Mouse (Mus musculus): Measurements from ENCODE around the gene Il1rl2.

Gene Il1rl2

DNA sequence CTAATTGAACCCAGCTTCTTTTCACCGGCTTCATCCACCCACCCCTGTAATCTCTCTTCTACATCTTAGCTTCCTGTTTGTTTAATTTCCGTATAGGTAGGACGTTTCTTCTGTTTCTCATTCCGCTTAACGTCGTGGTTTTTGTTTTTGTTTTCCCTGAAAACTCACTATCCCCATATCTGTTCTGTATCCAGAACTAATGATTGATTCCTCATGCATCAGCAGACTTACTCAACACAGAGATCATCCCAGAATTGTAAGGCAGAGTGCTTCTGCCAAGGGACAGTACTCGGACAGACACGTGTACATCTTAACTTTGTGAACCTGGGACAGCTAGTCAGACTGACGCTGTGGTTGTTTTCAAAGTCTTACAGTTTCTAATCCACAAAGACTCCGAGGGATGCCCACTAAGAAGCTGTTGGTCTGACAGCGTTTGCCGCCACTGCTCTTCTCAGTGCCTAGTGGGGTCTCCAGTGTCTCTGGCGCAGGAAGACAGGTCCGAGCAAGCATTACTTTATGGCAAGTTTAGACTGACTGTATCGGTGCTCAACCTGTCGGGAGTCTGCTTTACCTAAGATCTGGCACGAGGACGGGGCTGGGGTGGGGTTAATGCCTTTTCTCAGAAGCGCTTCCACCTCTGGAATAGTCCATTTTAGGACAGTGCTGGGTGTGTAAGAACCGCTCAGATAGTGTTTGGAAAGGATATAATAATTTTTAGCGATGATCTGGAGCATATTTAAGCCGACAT, 719 bp downstream of the Il1rl2 start:
- DNase-seq (ENCODE audit: low spot score in 2 of 2), result peak in 1 of 2 experiments; percentile 26

DNA sequence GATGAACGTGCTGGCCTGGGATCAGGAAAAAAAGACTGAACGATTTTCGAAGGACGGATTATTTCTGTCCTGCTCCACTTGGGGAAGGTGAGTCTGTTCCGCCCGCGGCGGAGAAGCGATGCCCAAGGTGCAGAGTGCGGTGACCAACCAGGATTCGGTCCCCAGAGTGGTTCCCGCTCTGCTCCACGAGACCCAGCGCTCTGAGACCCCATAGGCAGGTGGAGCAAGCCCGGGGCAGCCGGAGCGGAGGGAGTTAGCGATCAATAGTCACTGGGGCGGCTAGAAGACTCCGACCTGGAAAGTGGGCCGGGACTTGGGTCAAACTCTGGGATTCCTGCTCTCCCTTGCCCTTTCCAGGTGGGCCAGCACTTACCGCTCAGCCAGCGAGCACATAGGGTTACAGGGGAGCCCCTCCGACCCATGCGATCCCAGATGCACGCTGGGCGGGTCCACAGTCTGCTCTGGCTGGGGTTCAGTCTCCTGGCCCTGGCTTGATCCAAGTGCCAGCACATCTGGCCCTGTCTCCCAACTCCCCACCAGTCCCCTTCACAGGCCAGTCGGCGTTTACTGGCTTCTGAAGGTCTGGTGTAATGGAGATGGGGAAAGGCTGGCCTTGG, 1.4 kb downstream of the Il1rl2 start:
- no peak for DNase-seq (ENCODE audit: low spot score in 2 of 2)

DNA sequence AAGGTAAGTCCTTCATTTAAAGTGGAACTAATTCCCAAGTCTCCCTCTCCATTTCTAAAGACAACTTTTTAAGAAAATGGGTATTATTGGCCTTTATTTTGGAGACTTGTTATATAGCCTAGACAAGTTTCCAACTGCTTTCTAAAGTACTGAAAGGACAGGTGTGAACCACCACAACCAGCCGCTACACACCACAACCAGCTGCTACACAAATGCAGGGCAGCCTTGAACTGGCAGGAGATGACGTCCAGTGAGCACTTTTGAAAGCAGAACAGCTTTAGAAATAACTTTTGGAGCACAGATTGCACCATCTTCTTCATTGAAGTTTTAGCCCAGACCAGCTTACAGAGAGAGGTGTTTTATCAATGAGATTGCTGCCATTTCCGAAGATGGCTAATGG, 3.2 kb downstream of the Il1rl2 start:
- no peak for DNase-seq (ENCODE audit: low spot score in 2 of 2)

DNA sequence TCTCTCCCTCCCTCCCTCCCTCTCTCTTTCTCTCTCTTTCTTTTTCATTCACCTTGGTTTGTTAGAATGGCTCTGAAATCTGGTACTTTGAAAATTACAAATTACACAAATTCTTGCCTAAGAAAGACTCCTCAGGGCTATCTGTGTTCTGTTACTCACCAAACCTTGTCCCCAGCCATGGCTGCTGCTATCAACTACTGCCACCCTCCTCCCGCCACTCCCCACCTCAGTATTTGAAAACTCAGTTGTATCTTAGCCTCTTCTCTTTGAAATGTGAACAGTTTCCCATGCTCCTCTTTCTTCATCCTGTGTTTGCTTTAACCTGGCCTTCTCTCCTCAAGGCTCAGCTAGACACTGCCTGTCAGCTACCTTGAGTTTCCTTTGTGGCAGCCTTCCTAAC, 5.1 kb downstream of the Il1rl2 start:
- no peak for DNase-seq (ENCODE audit: low spot score in 2 of 2)

DNA sequence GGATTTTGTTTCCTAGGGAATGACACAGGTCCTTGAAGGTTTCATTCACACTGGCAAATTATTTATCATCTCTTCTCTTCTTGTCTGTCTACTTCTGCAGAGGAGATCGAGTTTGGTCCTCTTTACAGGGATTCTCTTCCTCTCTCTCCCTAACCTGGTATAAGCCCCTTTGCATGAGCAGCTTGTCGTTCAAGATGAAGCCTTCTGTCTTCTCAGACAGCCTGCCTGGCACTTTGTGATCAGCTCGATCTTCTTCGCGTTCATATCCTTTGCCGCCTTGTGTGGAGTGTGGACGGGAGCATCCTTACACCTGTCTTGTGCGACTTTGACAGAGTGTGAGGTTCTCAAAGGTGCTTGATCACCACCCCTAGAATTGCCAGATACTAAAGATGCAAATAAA, 5.8 kb downstream of the Il1rl2 start:
- no peak for DNase-seq (ENCODE audit: low spot score in 2 of 2)

DNA sequence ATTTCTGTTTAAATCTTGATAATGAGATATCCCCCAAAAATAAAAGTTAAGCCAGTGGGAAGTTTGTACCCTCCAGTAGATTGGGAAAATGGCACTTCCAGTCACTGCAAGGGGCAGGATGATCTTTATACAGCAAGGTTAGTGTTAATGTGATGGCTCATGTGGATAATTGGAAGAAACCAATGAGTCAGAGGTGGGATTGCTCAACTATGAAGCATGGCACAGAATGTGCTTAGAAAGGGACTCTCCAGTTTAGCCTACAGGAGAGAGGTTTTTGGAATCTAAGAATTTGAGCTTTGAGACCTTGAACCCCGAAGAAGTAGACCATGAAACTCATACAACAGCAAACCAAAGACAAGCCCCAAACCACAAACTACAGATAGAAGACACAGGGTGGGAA, 14.9 kb downstream of the Il1rl2 start:
- no peak for DNase-seq (ENCODE audit: low spot score in 2 of 2)

DNA sequence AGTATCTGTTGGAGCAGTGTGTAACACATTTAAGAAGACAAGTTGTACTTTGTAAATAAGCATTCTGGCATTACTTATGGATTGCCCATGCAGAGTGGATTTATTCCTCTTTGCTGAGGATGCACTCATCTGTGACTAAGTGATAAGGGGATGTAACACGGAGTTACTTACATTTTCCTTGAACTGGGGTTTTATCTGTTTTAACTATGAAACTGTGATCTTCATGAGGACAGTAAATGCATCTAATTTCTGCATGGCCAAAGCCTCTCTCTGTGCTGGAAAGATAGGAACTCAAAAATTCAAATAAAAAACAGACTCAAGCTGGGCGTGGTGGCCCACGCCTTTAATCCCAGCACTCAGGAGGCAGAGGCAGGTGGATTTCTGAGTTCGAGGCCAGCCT, 15.7 kb downstream of the Il1rl2 start:
- no peak for DNase-seq (ENCODE audit: low spot score in 2 of 2)

DNA sequence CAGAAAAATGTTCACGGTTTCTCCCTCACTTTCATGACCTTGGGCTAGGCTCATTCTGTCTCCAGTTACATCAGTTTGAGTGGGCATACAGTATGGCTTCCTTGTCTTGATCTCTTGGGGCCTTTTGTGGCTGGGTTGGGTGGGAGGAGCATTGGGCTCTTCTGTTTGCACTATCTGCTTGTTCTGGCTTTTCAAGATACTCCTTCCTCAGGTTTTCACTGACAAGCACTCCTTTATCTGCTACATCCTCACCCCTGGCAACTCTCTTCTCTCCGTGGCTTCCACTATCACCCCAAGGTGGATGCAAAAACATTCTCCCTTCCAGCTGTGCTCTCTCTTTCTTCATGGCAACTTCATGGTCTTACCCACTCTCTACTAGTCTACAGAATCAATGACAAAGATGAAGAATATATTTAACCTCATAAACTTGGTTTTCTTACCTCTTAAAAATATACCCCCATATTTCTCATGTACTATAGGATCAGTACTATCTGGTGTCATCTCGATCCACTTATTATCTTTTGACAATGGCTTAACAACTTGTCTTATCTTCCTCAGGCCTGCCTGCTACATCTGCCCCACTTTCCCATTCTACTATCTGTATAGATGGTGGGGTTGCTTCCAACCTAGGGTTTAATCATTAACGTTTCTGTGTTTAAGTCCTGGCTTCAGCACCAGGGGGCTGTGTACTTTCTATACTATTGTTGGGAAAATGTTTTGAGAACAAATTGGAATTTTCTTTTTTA, 27.9 kb downstream of the Il1rl2 start:
- no peak for DNase-seq (ENCODE audit: low spot score in 2 of 2)

DNA sequence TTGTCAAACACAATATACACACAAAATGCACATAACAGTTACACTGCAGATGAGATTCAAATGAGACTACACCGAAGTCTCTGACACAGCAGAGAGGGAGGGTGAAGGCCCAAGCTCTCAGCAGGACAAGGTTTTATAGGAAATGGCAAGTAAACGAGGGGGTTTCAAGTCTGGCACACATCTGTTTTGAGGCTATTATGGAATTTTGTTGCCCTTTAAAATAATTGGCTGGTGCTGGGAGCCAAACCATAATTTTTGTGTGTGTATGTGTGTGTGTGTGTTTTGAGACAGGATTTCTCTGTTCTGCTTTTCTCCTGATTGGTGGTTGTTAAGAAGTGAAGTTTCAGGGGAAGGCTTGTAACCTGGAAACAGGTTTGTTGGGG, 28.5 kb downstream of the Il1rl2 start:
- DNase-seq (ENCODE audit: low spot score in 2 of 2), result no peak

DNA sequence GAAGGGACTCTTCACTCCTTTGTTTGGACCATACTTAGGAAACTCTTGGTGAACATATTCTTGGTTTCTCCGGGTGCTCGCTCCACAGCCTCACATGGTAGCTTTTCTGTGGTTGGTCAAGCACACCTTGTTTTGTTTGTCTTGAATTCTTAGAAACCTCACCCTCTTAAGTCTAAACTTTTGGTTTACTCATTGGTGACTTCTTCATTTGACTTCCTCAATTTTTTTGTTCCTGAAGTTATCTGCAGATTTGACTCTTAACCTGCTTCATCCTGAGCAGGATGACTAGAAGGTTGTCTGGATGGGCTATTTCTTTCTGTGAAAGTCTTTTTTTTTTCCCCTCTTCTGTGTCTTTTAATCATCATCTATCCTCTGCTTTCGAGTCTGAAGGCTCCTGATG, 30.3 kb downstream of the Il1rl2 start:
- no peak for DNase-seq (ENCODE audit: low spot score in 2 of 2)

DNA sequence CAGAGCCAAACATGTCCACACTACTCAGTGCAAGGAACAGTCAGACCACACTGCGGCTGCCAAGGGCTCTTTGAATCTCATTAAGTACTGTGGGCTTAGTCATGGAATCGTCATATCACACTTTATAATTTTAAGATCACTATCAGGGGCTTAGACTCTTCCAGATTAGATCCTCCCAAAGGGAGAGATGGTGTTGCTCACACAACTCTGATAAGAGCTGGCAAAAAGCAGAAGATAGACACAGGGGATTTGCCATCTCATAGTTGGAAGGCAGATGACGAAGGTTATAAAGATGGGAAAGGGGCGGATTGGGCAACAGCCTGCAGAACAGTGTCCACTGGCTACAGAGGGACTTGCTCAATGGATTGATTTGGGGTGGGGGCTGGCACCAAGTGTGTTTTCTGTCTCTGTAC, 31.0 kb downstream of the Il1rl2 start:
- DNase-seq (ENCODE audit: low spot score in 2 of 2), result peak in 1 of 2 experiments; percentile 38

DNA sequence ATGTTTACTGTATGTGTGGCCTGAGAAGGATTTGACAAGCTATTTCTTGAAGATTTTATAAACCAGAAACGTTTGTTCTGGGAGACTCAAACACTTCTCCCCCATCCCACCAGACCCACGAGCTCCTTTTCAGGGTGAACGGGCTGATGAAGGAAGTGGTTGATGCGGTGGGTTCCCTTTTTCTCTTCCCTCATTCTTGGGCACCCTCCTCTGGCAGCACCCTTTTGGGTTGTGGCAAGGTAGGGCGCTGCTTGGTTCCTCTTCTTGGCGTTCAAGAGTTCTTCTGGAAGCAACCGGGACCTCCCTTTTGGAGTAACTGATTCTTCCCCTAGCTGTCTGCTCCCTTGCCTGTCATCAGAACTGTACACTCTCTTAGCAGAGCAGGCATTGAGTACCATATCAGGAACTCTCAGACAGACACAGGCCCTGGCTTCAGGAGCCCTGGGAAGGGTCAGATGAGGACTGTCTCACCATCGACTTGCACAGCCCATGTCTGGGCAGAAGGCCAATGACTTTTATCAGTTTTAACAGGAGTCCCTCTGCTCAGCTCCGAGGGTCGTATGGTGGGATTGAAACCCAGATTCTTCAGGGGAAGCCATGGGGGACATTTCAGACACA, 31.6 kb downstream of the Il1rl2 start:
- DNase-seq (ENCODE audit: low spot score in 2 of 2), result no peak

DNA sequence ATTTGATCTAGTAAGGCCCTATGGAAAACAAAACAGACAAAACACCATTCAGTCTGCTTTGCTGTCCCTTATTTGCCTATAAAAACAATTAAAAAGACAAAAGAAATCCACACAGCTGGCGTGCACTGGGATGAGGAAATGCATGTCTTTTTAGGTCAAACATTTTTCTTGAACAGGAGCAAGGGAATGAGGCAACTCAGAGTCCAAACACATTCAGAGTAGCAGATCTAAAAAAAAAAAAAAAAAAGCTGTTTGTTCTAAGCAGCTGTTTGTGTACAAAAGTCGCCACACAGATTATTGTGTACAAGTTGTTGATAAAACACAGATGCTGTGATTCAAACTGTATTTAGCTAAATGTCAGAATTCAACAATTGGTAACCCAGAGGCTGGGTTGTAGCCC, 33.5 kb downstream of the Il1rl2 start:
- DNase-seq (ENCODE audit: low spot score in 2 of 2), result no peak

DNA sequence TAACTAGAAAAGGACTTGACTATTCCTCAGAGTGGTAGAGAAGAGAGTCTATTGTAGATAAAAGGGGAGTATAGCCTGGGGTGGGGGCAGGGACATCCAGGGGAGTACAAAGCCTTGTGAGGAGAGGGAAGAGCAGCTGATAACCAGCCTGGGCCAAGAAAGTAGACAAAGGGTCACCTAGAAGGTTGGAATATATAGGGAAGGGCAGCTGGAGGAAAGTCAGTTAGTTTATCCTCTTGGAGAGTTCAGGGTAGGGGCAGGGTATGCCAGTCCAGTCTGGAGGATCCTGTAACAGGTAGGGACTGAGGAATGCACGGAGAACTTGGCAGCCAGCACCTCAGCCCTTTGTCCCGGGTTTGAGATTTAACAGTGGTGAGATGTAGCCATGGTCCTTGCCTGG, 33.9 kb downstream of the Il1rl2 start:
- DNase-seq (ENCODE audit: low spot score in 2 of 2), result no peak

DNA sequence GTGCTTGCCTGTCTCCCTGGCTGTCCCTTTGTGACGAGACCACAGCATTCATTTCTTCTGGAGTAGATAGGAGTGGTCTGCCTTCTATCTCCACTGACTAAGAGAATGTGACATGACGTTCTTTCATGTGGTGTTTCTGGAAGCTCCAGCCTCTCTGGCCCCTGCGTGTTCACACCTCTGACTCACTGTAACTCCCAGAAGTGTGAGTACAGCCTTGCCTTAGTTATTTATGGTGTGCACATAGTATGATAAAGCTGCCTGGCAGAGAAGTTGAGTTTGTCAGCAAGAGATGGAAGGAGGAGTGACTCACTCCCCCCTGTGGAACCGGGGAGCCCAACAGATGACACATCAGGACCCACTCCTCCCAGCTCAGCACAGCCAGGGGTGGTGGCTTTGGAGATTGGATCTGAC, 34.4 kb downstream of the Il1rl2 start:
- DNase-seq (ENCODE audit: low spot score in 2 of 2), result peak in 1 of 2 experiments; percentile 31

DNA sequence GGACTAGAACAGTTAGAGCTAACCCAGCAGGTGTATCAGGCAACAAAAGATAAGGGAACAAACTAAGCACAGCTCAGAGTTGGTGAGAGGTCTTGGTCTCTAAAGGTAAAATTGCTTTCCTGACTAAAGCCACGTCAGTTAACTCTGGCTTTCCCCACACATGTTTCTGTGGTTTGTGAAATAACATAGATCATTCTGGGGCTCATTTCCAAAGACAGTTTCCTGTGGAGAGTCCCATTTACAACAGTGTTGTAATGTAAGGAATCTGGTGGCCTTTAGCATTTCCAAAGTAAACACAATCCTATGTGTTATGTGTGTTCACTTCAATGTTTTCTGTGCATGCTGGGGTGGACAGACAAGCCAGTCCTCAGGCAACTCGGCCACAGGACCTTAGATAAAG, 35.3 kb downstream of the Il1rl2 start:
- DNase-seq (ENCODE audit: low spot score in 2 of 2), result no peak

DNA sequence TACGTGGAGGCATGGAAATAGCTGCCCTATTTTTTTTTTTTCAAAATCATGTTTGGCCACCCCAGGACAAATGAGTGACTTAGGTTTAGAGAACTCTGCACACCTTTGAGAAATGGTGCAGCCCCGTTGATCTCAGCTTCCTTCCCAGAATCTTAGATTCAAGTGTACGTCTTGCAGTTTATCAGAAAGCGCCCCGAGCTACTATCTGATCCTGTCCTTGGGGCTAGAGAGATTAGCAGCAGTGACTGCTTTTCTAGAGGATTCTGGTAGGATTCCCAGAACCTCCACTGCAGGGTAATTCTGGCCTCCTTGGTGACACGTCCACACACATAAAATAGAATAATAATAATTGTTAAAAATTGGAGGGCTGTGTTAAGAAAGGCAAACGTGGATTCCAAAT, 36.6 kb downstream of the Il1rl2 start:
- DNase-seq (ENCODE audit: low spot score in 2 of 2), result no peak

DNA sequence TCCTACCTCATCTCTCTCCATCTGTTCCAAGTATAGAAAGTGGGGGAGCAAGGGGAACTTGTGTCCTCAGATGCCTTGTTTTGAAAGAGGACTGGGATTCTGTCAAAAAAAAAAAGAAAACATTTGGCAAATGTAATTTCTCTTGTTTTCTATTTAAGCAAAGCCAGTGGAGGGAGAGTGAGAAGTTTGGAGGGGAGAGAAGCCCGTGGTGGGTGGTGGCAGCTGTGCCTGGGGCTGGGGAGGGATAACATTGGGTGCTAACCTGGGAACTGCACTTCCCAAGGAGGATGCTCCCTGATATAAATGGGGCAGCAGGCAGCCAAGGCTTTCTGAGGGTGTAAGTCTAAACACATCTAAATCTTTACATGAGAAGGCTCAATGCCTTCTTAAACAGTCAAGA, 37.2 kb downstream of the Il1rl2 start:
- DNase-seq (ENCODE audit: low spot score in 2 of 2), result no peak

DNA sequence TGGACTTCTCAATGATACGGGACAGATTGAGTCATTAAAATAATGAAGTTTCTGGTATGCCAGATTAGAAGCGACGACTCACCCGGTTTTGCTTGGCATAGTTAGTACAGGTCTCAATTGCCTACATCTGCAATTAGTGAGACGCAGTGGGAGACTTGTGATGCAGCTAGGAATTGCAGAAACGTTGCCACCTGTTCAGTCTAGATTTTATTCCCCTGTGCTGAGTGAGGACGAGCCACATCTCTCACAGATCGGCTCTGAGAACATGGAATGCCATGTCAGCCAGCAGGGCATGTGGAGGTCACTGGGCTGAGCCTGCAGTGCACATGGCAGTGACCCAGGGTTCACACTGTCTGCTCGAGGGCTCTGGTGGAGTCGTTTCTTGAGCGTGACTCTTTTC, 38.4 kb downstream of the Il1rl2 start:
- no peak for DNase-seq (ENCODE audit: low spot score in 2 of 2)

DNA sequence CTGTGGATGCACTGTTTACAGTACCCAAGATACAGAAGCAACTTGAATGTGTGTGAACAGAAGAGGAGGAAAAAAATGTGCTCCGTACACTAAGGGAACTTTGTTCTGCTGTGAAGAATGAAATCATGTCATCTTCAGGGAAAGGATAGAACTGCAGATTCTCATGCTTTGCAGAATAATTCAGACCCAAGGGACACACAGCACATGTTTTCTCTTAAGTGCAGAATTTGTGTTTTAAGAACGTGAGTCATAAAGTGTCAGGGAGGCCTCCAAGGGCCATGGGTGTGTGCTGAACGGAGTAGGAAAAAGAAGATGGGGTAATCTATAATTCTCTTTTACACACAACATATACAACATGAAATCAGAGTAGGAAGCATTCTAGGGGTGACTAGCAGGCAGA, 48.5 kb downstream of the Il1rl2 start:
- DNase-seq (ENCODE audit: low spot score in 2 of 2), result no peak

DNA sequence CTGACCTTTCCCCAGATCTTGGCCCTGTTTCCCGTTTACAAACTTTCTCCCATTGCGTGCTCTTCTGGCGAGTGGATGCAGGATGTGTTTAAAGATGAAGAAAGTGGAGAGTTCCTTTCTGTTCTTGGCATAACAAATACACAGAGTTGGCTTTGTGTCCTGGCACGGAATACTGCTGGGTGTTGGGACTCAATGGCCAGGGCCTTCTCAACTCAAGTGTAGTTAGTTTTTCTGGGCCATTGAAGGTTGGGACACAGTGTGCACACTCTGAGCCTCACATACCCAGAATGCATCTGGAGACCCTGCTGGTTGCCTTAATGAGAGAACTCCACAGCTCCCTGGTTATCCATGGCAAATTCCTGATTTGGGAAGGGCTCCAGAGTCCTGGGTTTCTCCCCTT, 50.7 kb downstream of the Il1rl2 start:
- peak in 1 of 2 experiments; percentile 55 for DNase-seq (ENCODE audit: low spot score in 2 of 2)

DNA sequence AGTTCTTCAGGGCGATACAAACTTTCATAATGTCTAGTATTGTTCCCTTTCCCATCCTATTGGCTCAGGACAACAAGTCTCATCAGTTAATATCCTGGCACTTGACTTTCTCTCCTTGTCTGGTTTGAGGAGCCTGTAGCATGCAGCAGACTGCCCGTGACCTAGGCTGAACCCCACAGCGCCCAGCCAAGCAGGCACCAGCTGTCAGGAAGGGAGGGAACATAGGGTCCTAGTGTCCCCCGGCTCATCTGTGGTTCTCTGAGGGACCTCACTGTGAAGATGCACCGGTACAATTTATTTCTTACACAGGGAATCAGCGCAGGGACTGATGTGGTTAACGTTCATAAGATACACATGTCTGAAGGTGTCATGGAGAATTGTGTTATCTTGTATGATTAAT, 52.3 kb downstream of the Il1rl2 start:
- DNase-seq (ENCODE audit: low spot score in 2 of 2), result no peak

DNA sequence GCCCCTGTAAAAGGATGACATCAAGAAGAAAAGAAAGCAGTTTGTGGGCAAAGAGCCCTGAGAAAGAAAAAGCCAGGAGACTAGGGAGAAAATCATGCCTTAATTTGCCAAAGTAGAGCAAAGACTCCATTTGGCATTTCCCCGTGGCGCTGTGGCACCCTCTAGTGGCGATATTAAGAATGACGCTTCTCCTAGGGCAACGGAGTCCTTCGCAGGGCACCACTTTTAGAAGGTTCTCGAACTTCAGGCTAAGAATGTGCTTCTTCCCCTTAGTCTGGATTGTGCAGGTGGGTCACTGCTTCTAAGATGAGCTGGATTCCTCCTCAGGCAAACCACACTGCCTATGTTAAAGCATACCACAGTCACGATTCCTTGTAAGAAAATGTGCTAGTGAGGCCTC, 54.4 kb downstream of the Il1rl2 start:
- DNase-seq (ENCODE audit: low spot score in 2 of 2), result peak; percentile 55 to 56

Measured in urinary bladder, postnatal 36 days (tissue).